Mouse (Mus musculus): ENCODE measurements around the gene Trim46.
A peak's percentile ranks its signal among the peaks of the same experiment; 100 is the strongest.
"Not testable (repeated sequence)": the region's sequence is repeated elsewhere in the genome, so short reads cannot be mapped to it uniquely, and the experiment has no call there.

The Trim46 gene

DNA sequence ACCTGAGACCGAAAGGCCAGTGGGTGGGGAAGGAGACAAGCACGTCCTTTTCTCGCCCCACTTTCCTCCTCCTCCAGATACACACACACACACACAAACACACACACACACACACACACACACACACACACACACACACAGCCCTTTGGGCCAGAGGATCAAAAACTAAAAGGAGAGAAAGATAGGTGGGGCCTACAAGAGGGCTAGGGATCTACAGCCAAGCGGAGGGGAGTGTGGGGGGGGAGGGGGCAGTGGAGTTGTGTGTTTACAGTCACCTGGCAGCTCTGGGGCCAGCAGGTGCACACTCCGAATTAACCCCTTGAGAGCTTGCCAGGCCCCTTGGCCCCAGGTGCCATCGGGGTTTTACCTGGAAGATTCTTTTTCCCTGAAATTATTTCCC is 13.5 kb downstream of the Trim46 start:
- no peak for DNase-seq

DNA sequence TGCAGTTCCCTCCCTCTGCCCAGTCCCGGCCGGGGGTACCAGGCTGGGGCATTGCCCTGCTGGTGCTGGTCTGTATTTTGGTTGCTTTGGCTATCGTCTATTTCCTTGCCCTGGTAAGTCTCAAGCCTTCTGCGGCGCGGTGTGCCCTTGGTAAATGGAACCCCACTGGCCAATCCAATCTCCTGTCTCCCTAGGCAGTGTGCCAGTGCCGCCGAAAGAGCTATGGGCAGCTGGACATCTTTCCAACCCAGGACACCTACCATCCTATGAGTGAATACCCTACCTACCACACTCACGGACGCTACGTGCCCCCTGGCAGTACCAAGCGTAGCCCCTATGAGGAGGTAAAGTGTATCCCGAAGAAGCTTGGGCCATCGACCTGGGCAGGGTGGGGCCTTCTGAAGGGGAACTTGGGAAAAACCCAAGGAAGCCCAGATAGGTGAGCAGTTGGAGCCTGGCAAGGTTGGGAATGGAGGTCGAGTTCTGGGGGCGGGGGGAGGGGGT is 14.3 kb downstream of the Trim46 start:
- no peak for DNase-seq

- DNase-seq: no peak
These were observed 14.8 kb downstream of the Trim46 start for GRCm38 (mm10) chr3:89231345-89231744.

- no peak for DNase-seq
These were observed 15.5 kb downstream of the Trim46 start for GRCm38 (mm10) chr3:89230561-89230960.

- DNase-seq: no peak
These were observed 16.8 kb downstream of the Trim46 start for GRCm38 (mm10) chr3:89229276-89229675.

DNA sequence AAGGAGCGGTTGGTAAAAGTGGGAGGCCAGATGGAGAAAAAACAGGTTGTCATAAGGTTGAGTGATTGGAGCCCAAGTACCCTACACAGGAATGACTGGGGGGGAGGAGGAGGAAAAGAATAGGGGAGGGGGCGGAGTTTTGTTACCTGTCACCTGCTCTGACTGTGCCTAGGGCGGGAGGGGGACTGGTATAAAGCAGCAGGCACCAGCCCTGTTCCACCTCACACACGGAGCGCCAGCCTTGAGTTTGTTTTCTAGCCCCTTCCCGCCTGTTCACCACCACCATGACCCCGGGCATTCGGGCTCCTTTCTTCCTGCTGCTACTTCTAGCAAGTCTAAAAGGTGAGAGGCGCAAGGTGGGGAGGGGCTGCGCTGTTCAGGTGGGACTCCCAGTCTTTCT is 17.3 kb downstream of the Trim46 start, which contains the start of gene Muc1:
Muc1 (plus strand) TSS at position 222 of the 400 bp plus-strand sequence.
- no peak for DNase-seq

GRCm38 (mm10) chr3:89228180-89228549 is 17.9 kb downstream of the Trim46 start:
- DNase-seq: peak; percentile 89

DNA sequence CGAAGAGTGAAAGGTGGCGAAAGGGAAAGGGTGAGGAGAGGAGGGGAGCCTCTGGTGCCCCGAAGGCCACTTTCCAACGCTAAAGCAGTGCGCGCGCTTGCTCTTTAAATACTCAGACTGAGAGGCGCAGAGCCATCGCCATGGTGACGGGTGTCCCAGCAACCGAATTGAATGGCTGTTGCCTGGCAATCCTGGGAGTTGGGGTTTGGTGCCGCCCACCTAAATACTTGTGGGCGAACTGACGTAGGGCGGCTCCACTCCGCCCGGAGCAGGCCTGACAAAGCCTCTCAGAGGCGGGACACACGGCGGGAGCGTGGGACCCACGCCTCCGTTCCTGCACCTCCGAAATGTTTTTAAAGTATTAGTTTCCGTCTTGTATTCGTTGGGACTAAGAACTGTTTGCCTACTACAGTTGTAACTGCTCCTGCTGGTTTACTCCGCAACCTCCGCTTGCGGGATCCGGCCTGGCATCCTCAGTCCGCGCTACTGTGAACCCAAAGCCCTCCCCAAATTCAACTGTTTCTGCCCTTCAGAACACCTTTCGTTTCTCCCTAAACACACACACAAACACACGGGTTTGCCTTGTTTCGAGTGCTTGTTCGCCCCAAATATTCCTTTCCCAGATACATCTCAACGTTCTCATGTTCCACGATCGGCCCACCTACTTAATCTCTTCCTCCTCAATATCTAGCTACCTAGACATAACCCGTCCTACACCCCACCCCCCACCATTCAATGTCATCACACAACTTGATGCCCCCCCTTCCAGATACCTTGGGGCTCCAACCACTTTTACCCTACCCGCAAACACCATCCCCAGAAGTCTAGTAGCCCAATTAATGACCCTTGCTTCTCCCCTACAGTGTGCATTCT is 18.6 kb downstream of the Trim46 start:
- DNase-seq: peak; percentile 55

DNA sequence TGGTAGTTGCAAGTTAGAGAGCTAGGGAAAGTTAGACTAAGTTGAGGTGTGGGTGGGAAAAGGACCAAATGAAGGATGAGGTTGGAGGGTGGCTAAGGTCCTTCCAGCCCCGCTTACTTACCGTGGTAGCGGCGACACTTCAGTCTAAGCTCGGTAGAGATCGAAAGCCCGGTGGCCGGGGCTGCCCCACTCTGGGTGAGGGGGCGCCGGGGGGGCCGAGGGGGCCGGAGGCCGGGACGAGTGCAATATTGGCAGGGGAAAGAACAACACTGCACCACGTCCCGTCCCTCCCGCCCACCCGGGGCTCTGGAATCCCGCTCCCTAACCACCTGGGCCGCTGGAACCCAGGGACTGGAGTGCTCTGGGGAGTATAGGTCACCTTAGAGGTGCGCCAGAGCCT is 19.2 kb downstream of the Trim46 start, which contains the start of gene Mtx1:
Mtx1 (minus strand) TSS at position 189 of the 400 bp plus-strand sequence.
- DNase-seq: no peak

DNA sequence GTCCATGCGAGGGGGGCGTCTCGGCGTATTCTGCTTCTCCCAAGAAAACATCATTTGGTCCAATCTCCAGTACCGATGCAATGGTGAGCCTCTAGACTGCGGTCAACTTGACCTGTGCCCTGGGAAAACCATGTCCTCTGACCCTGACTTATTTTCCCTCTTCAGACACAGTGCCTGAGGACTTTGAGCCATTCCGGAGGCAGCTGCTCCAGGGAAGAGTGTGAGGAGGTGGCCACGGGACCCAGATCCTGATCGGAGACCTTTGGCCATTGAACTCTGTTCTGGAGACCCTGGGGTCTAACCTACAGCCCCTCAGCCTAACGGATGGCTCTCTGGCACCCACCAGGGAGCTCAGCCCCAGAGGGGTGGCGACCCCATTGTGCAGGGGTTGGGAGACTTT is 19.7 kb downstream of the Trim46 start:
- no peak for DNase-seq

DNA sequence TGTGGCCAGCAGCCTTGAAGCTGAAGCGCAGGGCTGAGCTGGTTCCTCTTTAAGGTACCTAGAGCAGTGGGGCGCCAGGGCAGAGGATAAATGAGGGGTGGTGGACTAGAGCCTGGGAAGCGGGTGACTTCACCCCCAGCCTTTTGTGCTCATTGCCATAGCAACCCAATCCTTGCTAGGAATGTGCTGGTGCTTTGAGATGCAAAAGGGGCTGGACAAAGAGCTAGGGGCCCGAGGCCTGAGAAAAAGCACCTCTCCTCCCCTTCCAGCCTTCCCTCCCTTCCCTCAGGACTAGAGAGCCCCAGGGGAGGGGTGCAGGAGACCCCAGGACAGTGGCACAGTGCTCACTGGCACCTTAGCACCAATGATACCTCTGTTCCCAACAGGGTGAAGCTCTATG is 20.2 kb downstream of the Trim46 start:
- no peak for DNase-seq

DNA sequence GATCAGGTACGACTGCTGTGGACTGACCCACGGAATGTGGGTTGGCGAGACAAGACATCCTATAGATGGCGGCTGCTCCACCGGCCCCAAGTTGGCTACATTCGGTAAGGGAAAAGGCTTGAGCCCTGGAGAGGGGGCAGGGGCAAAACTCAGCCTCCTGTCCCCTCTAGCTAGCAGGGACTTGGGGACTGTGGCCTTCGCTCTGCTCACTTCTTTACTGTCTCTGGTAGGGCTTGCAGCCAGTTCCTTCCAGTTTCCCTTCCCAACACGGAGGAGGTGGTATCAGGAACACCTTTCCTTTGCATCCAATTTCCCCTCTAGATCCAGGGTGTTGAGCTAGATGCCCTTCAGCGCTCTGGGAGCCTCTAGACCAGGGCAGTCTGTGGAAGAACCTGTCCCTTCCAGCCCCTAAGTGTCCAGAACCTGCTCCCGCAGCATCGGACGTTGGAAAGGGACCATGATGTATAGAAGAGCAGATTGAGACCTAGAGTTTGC is 20.7 kb downstream of the Trim46 start:
- no peak for DNase-seq

DNA sequence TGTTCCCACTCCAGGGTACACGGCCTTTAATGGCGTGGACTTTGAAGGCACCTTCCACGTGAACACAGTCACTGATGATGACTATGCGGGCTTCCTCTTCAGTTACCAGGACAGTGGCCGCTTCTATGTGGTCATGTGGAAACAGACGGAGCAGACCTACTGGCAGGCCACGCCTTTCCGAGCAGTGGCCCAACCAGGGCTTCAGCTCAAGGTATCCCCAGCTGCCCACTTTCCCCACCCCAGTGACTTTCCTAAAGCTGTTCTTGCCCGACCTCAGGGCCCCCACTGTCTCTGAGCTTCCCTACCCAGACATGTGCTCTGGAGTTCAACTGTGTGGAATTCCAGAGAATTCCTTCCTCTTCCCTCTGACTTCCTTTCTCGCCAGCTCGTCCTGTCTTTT is 21.3 kb downstream of the Trim46 start:
- no peak for DNase-seq

DNA sequence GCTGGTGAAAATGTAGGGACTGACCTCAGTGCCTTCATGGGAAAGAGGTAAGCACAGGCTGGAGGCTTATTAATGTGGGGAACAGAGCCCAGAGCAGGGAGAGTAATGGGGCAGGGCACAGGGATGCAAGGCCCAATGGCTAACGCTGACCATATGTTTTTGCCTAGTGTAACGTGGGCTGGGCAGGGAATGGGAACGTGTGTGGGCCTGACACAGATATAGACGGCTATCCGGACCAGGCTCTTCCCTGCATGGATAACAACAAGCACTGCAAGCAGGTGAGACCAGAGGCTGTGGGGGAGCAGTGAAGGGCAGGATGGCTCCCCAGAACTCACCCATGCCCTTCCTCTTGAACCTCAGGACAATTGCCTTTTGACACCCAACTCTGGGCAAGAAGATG is 24.9 kb downstream of the Trim46 start:
- DNase-seq: no peak

DNA sequence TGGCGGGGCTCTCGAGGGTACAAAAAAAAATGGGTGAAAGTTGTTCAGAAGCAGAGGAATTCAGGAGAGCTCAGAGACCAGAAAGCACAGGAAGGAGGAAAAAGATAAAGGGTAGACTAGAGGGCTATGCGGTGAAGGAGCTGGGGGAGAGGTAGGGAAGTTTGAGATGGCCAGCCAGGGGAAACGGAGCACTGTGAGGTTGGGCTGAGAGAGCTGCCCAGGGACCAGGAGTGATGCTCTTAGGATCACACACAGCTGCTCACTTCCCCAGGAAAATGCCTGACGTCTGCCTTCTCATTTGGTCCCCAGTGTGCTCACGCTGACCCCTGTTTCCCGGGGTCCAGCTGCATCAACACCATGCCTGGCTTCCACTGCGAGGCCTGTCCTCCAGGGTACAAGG is 26.6 kb downstream of the Trim46 start:
- DNase-seq: no peak

DNA sequence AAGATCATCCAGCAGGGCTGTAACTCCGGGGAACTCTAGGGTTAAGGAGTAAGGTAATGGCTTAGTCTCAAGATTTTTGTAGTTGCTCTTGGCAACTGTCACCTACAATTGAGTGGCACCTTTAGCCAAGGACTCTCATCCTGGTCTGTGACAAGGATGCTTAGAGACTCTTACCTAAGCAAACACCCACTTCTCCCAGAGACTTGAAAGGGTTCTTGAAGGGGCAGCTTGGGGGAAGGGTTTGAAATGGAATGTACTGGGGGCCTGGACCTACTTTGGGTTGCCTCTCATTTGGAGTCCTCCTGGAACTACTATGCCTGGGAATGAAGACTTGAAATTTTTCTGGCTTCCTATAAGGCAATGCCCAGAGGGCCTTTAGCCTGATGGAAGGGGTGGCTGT is 27.8 kb downstream of the Trim46 start:
- no peak for DNase-seq

GRCm38 (mm10) chr3:89216407-89216806 is 29.7 kb downstream of the Trim46 start:
- DNase-seq: not testable (repeated sequence)

DNA sequence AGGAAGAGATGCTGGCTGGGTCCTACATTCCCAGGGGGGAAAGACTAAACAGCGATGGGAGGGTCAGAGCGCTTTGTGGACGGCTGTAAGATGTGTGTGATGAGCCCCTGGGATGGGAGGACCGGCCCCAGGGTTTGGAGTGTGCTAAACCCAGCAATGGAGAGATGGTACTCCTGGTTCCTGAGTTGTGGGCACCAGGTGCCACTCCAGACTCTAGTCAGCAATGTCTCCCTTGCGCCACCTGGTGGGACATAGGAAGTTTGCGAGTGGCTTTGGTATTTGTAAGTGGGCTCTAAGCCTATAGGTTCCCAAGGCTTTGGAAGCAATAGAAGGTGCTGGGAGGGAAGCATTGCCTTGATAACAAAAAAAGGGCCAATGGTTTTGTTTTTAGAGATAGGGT is 30.3 kb downstream of the Trim46 start:
- peak; percentile 87 for DNase-seq

DNA sequence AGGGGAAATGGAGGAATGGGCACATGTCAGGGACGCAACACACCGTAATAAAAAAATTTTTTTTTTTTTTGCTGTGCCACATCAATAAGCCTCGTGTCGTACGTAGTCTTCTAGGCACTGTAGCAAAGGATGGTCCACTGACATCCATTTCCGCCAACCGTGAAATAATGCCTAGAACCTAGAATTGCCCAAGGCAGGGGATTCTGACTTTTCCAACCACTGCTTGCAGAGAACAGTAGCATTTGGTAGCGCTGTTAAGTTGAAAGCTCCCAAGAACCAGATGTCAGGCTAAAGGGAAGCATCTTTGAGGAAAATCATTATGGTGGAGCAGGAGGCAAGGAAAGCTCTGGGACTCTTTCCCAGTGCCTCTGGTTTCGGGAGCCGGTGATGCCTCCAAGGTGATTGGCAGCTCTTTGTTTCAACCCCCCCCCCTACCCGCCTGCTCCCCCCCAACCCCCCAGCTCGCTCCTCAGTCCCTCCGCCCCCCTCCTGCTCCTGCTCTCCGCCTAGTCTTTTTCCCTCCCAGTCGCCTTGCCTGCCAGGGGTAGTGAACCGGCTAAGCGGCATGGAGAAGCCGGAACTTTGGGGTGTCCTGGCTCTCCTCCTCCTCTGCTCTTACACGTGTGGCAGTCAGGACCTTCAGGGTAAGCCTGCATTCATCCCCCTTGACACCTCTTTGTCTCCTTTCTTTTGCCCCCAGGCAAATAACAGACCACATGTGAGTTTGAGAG is 31.3 kb downstream of the Trim46 start, which contains the start of gene Thbs3:
Thbs3 (plus strand) TSS at position 500 of the 731 bp plus-strand sequence.
- DNase-seq: no peak

DNA sequence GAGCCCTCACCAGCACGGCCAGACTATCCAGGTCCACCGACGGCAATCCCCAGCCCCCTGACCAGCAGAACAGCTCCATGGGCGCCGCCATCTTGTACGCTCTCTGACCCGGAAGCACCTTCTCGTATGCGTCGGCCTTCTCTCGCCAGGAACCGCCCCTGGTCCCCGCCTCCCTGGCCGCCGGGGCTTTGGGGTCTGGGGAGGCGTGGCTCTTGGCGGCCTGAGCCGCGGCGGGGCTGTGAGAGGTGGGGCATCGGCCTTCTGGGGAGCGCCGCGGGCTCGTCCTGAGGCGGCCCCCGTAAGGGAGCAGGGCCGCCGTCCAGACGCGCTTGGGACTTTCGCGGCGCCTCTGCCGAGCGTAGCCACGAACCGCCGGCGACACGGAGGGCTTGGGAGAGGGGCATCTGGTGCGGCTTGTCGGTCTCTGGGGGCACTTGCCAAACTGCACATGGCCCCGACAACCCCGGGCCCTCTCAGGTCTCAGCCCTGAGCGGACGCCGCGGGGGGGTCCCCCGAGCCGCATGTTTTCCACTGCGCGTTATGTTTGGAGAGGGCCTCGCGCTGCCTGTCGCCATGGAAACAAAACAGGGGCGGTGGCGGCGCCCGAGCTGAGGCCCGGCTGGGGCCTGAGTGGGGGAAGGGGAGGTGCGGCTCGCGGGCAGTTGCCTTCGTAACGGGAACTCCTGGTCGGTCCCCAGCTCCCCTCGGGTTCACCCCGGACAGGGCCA is 32.1 kb downstream of the Trim46 start:
- peak; percentile 89 for DNase-seq

- no peak for DNase-seq
These were observed 35.4 kb downstream of the Trim46 start for GRCm38 (mm10) chr3:89210731-89211130.

DNA sequence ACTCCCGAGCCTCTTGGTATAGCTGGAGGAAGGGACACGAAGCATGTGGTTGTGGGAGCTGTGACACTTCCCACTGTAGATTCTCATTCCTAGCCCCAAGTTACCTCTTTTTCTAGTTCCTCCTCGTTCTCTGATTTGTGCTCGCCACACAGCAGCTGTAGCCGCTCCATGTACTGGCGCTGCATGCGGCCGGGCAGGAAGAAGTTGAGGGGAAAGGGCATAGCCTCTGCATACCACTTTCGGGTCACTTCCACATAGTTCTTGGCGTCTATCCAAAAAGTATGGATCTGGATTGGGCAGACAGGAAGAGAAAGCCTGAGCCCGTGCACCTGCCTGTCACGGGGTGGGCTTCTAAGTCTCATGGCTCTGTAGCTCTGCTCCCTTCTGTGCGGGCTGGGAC is 35.9 kb downstream of the Trim46 start:
- no peak for DNase-seq

GRCm38 (mm10) chr3:89209731-89210130 is 36.4 kb downstream of the Trim46 start:
- no peak for DNase-seq
